ENCODE assay signal across 8 mouse cellular contexts in the genomic region with DNA sequence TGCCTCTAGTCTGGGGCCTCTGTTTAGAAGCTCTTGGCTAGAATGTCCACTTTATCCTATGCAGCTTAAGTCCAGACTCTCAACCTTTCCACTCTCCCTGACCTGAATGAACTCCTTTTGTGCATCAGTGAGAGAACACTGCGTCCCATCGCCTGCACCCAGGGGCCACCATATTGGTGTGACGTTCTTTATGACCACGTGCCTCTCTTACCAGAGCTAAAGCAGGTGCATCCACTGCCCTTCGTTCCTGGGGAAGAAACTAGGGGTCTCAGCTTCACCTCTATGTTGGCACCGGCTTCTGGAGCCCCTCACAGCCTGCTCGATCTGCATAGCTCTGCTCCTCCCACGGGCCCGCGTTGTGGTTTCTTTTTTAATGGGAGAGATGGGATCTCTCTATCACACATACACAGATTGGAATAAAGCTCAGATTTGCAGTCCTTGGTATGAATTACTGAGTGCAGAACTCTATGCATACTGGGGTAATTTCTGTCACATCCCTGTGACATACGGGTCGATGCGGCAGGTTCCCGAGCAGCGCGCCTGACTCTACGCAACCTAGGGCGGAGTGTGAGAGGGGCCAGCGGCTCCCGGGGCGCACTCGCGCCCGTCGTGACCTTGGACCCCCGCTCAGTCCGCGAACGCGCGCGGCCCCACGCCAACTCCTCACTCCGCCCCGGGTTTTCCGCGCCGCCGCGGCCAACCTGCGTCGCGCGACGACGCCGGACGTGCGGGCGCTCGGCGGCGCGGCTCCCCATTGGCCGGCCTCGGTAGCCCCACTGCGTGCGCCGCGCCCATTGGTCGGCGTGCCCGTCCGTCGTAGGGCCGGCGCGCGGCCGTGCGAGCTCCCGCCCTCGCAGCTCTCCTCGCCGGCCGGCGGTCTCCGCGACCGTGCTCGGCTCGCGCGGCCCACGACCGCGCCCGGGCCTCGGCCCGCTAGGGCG. TPM values are rescaled to one million over a fixed set of nuclear protein-coding genes. Genes with fewer than 3 reads are reported as not detected.
DNase-seq lines count a peak whose midpoint lies in the region; ATAC-seq and TF ChIP-seq lines count a peak whose summit lies in the region.

A gene (plus strand): TSS at position 831 of the 941 bp plus-strand sequence.

- no peak for TF ChIP-seq CTCF in heart, adult 2 months (IDR thresholded peaks at IDR 0.05)
- TF ChIP-seq CTCF in midbrain, postnatal 0 days (IDR thresholded peaks at IDR 0.05): no peak

- H3K4me3 ChIP-seq in embryonic facial prominence, embryonic 13.5 days: peak within 1 kb of the TSS; percentile 100
- H3K4me3 ChIP-seq in heart, adult 2 months: peak within 1 kb of the TSS; percentile 91
- peak within 1 kb of the TSS; percentile 97 for H3K4me3 ChIP-seq in limb, embryonic 14.5 days (replicated peaks; ENCODE audit: low read length)
- peak within 1 kb of the TSS; percentile 97 for H3K4me3 ChIP-seq in midbrain, postnatal 0 days (ENCODE audit: low read depth, low read length)

- peak; percentile 47; the same call in 1 of the 2 replicates for TF ChIP-seq POLR2A in heart, adult 2 months (IDR thresholded peaks at IDR 0.05; ENCODE audit: insufficient read depth, low read depth, low read length)
- TF ChIP-seq POLR2A in limb, embryonic 14.5 days (IDR thresholded peaks at IDR 0.05; ENCODE audit: borderline replicate concordance, extremely low read depth, insufficient read depth, insufficient read length): no peak

- DNase-seq in 3134 (ENCODE audit: extremely low read depth, insufficient read length, low spot score): peak; percentile 92
- peak; percentile 95 to 98 for DNase-seq in adrenal gland, postnatal 36 days
- peak; percentile 96 for DNase-seq in heart, adult 2 months
- peak; percentile 88 for DNase-seq in kidney, adult 9 months
- peak; percentile 92 for DNase-seq in limb, embryonic 14.5 days (ENCODE audit: low spot score)
- DNase-seq in midbrain, postnatal 0 days (ENCODE audit: low spot score): peak; percentile 96
- peak; percentile 86 to 91 for DNase-seq in spleen, postnatal 14 days (ENCODE audit: low spot score in 2 of 2)

- intact Hi-C loops in heart, adult 2 months (cut with DNase I): loop anchor here (2.0 to 10.0 kb wide), 2 partner anchors 19 to 425 kb away; no protein-coding TSS in a partner anchor

- H3K4me1 ChIP-seq in embryonic facial prominence, embryonic 13.5 days: peaks cover 25% of the 10 kb centered on the region
- peaks cover 5% of the 10 kb centered on the region for H3K4me1 ChIP-seq in heart, adult 2 months (ENCODE audit: control insufficient read depth, insufficient read depth, low read length)
- H3K4me1 ChIP-seq in limb, embryonic 14.5 days (ENCODE audit: control insufficient read depth, insufficient read depth, low read length): peaks cover 12% of the 10 kb centered on the region
- peaks cover 5% of the 10 kb centered on the region; the same call in 1 of the 2 replicates for H3K4me1 ChIP-seq in midbrain, postnatal 0 days (ENCODE audit: insufficient read depth, low read length)

- no peaks in the 10 kb centered on the region for H3K27me3 ChIP-seq in embryonic facial prominence, embryonic 13.5 days
- no peaks in the 10 kb centered on the region for H3K27me3 ChIP-seq in heart, adult 2 months (ENCODE audit: control insufficient read depth, insufficient read depth, low read length)
- H3K27me3 ChIP-seq in limb, embryonic 14.5 days (ENCODE audit: control insufficient read depth, insufficient read depth, low read length): no peaks in the 10 kb centered on the region
- no peaks in the 10 kb centered on the region for H3K27me3 ChIP-seq in midbrain, postnatal 0 days (ENCODE audit: insufficient read depth, low read length)

- TF ChIP-seq EP300 in heart, adult 2 months (IDR thresholded peaks at IDR 0.05; ENCODE audit: insufficient read depth, low read depth, low read length): 0 out of 2 replicates have a peak, but pooled peaks have one; percentile 12

- WGBS in embryonic facial prominence, embryonic 13.5 days: under 1% methylated on average over 90 of the region's 91 CpGs
- 4% methylated on average over 91 of the region's 91 CpGs for WGBS in heart, adult 2 months
- under 1% methylated on average over 65 of the region's 91 CpGs for WGBS in limb, embryonic 14.5 days
- under 1% methylated on average over 60 of the region's 91 CpGs for WGBS in midbrain, postnatal 0 days

- no peaks in the 10 kb centered on the region for H3K9me3 ChIP-seq in embryonic facial prominence, embryonic 13.5 days
- no peaks in the 10 kb centered on the region for H3K9me3 ChIP-seq in limb, embryonic 14.5 days (ENCODE audit: control insufficient read depth, low read length)
- no peaks in the 10 kb centered on the region for H3K9me3 ChIP-seq in midbrain, postnatal 0 days (ENCODE audit: low read length)

- peak within 1 kb of the TSS; percentile 96 for H3K4me2 ChIP-seq in embryonic facial prominence, embryonic 13.5 days
- peak within 1 kb of the TSS; percentile 70 for H3K4me2 ChIP-seq in limb, embryonic 14.5 days (replicated peaks; ENCODE audit: low read depth, low read length, severe bottlenecking)
- peak within 1 kb of the TSS; percentile 95 for H3K4me2 ChIP-seq in midbrain, postnatal 0 days (ENCODE audit: low read depth, low read length, poor library complexity, severe bottlenecking)

- H3K36me3 ChIP-seq in embryonic facial prominence, embryonic 13.5 days: peaks cover 50% of the 10 kb centered on the region
- H3K36me3 ChIP-seq in heart, adult 2 months (ENCODE audit: control insufficient read depth, insufficient read depth, low read length): peaks cover 7% of the 10 kb centered on the region; the same call in 1 of the 2 replicates
- H3K36me3 ChIP-seq in limb, embryonic 14.5 days (ENCODE audit: control insufficient read depth, insufficient read depth, low read length): peaks cover 36% of the 10 kb centered on the region
- H3K36me3 ChIP-seq in midbrain, postnatal 0 days (ENCODE audit: insufficient read depth, low read length): peaks cover 15% of the 10 kb centered on the region

- peak; percentile 97 for ATAC-seq in embryonic facial prominence, embryonic 13.5 days (ENCODE audit: insufficient number of reproducible peaks, insufficient read depth, low FRiP score, low TSS enrichment, low read depth)
- peak; percentile 98 for ATAC-seq in limb, embryonic 14.5 days (ENCODE audit: low FRiP score, low read depth)
- peak; percentile 98 for ATAC-seq in midbrain, postnatal 0 days (ENCODE audit: low FRiP score)

- H3K9ac ChIP-seq in embryonic facial prominence, embryonic 13.5 days: peak within 1 kb of the TSS; percentile 99
- H3K9ac ChIP-seq in heart, adult 2 months (ENCODE audit: low read depth, low read length): peak within 1 kb of the TSS; percentile 97
- H3K9ac ChIP-seq in limb, embryonic 14.5 days (ENCODE audit: low read depth, low read length, severe bottlenecking): peak within 1 kb of the TSS; percentile 94
- H3K9ac ChIP-seq in midbrain, postnatal 0 days (replicated peaks; ENCODE audit: low read length, poor library complexity, severe bottlenecking): peak within 1 kb of the TSS; percentile 98

- H3K27ac ChIP-seq in embryonic facial prominence, embryonic 13.5 days: peak within 1 kb of the TSS; percentile 77
- peak within 1 kb of the TSS; percentile 86 for H3K27ac ChIP-seq in heart, adult 2 months
- H3K27ac ChIP-seq in limb, embryonic 14.5 days (replicated peaks; ENCODE audit: low read depth, low read length): peak within 1 kb of the TSS; percentile 81
- peak within 1 kb of the TSS; percentile 93 for H3K27ac ChIP-seq in midbrain, postnatal 0 days (ENCODE audit: low read depth, low read length)

- H3K79me2 ChIP-seq in heart, adult 2 months (replicated peaks; ENCODE audit: control insufficient read depth, insufficient read depth, low read length): peaks cover 9% of the 10 kb centered on the region

RNA-seq across cellular contexts. Expression of the gene that starts here (rescaled TPM):
- 10 to 100 TPM; 35.0 to 45.5 TPM for total RNA-seq in adrenal gland, postnatal 36 days (2021)
- 9.9 and 10.6 TPM in 2 replicates for polyA plus RNA-seq in embryonic facial prominence, embryonic 13.5 days (2015; fragmentation: Nextera tagmentation; extraction: Ambion mirVana)
- 10 to 100 TPM; 20.3 to 22.0 TPM for total RNA-seq in heart, adult 2 months (2021)
- 13.6 and 19.4 TPM in 2 replicates for polyA plus RNA-seq in heart, adult 2 months (2012; rRNA removed)
- polyA plus RNA-seq in limb, embryonic 14.5 days (2012; rRNA removed): 43.7 and 54.2 TPM in 2 replicates
- 11.1 and 13.7 TPM in 2 replicates for polyA plus RNA-seq in limb, embryonic 14.5 days (2014; fragmentation: Nextera tagmentation; extraction: Ambion mirVana)
- 92.5 and 92.9 TPM in 2 replicates for total RNA-seq in midbrain, postnatal 0 days (2014; rRNA removed)
- polyA plus RNA-seq in midbrain, postnatal 0 days (2015; fragmentation: Nextera tagmentation; extraction: Ambion mirVana): 13.2 and 13.7 TPM in 2 replicates

Comparison
In these comparisons a context has a peak if more than half of its experiments do, and no peak if none do; other contexts are left out.
1. Peak in every context shown above with its lines: DNase-seq, ATAC-seq, H3K4me3 ChIP-seq and H3K27ac ChIP-seq.